Mouse (Mus musculus): ENCODE measurements around the gene Otog. TPM values are rescaled to one million over a fixed set of nuclear protein-coding genes. Genes with fewer than 3 reads are reported as not detected.

Otog gene
- 0.16 and 0.22 TPM in 2 replicates for polyA plus RNA-seq (2016; fragmentation: Nextera tagmentation; extraction: Ambion mirVana)

- no peaks in the 10 kb centered on the region for H3K9me3 ChIP-seq
- ATAC-seq (ENCODE audit: insufficient number of reproducible peaks, insufficient read depth, low FRiP score, low TSS enrichment, low read depth) = no peak
- H3K4me3 ChIP-seq (replicated peaks) = no peak within 1 kb of the TSS
- H3K27ac ChIP-seq = no peak within 1 kb of the TSS
- no peaks in the 10 kb centered on the region for H3K36me3 ChIP-seq
- WGBS = 23% methylated on average over 2 of the region's 2 CpGs
- 0 out of 2 replicates have a peak, but pooled peaks cover 5% of the 10 kb centered on the region for H3K27me3 ChIP-seq
- no peak within 1 kb of the TSS for H3K9ac ChIP-seq (replicated peaks)
- no peak within 1 kb of the TSS for H3K4me2 ChIP-seq
- H3K4me1 ChIP-seq (replicated peaks) = peaks cover 29% of the 10 kb centered on the region
These were observed at the start of gene Otog for GRCm38 (mm10) chr7:46240696-46241095. Otog (plus strand) TSS chr7:46240987.

- Histone ChIP-seq H3K4me2 (no peak overlapping the region), H3K4me1 (replicated peaks) (no peaks in the 10 kb centered on the region), H3K27ac (no peak overlapping the region), H3K4me3 (replicated peaks) (no peak overlapping the region), H3K27me3 (0 out of 2 replicates have a peak, but pooled peaks cover 2% of the 10 kb centered on the region), H3K36me3 (no peaks in the 10 kb centered on the region), H3K9ac (replicated peaks) (no peak overlapping the region), H3K9me3 (no peaks in the 10 kb centered on the region)
- no peak for ATAC-seq (ENCODE audit: insufficient number of reproducible peaks, insufficient read depth, low FRiP score, low TSS enrichment, low read depth)
- 76% methylated on average over 5 of the region's 5 CpGs for WGBS
These were observed 45.4 kb upstream of the Otog start for GRCm38 (mm10) chr7:46195356-46195755.

GRCm38 (mm10) chr7:46200021-46200420 is 40.8 kb upstream of the Otog start:
- H3K27ac ChIP-seq = no peak overlapping the region
- WGBS = 62% methylated on average over 6 of the region's 6 CpGs
- ATAC-seq (ENCODE audit: insufficient number of reproducible peaks, insufficient read depth, low FRiP score, low TSS enrichment, low read depth) = no peak
- H3K9me3 ChIP-seq = no peaks in the 10 kb centered on the region
- H3K4me1 ChIP-seq (replicated peaks) = peaks cover 6% of the 10 kb centered on the region; the same call in 1 of the 2 replicates
- H3K36me3 ChIP-seq = no peaks in the 10 kb centered on the region
- H3K27me3 ChIP-seq = 0 out of 2 replicates have a peak, but pooled peaks cover 5% of the 10 kb centered on the region
- no peak overlapping the region for H3K9ac ChIP-seq (replicated peaks)
- no peak overlapping the region for H3K4me2 ChIP-seq
- no peak overlapping the region for H3K4me3 ChIP-seq (replicated peaks)

- Histone ChIP-seq H3K9ac (replicated peaks) (peak overlapping the region; percentile 8; the same call in 1 of the 2 replicates), H3K4me3 (replicated peaks) (no peak overlapping the region), H3K36me3 (no peaks in the 10 kb centered on the region), H3K4me1 (replicated peaks) (peaks cover 6% of the 10 kb centered on the region; the same call in 1 of the 2 replicates), H3K27me3 (0 out of 2 replicates have a peak, but pooled peaks cover 5% of the 10 kb centered on the region), H3K4me2 (peak overlapping the region; percentile 31), H3K9me3 (no peaks in the 10 kb centered on the region), H3K27ac (no peak overlapping the region)
- WGBS = 12% methylated on average over 14 of the region's 14 CpGs
- no peak for ATAC-seq (ENCODE audit: insufficient number of reproducible peaks, insufficient read depth, low FRiP score, low TSS enrichment, low read depth)
These were observed 39.1 kb upstream of the Otog start for GRCm38 (mm10) chr7:46201649-46202048.

DNA sequence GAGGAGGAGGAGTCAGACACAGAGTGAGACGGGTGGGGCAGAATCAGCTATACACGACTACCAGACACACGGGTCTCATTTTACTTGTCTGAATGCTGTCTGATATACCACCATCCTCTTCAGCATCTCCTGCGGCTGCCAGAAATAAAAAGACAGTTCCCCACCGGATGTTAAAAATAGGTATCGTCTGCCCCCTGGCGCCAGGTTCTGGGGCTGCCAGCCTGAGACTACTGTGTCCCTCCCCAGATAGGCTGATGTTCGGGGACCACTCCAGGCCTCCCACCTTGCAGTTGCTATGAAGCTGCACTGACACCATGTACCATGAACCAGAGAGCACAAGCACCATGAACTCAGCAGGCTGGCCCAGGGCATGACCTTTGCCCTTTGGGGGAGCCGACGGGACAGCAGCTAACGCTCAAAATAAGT is 36.7 kb upstream of the Otog start:
- ATAC-seq (ENCODE audit: insufficient number of reproducible peaks, insufficient read depth, low FRiP score, low TSS enrichment, low read depth) = peak; percentile 58; the same call in 1 of the 2 replicates
- no peak overlapping the region for H3K4me3 ChIP-seq (replicated peaks)
- no peaks in the 10 kb centered on the region for H3K9me3 ChIP-seq
- 0 out of 2 replicates have a peak, but pooled peaks cover 9% of the 10 kb centered on the region for H3K27me3 ChIP-seq
- H3K4me1 ChIP-seq (replicated peaks) = peaks cover 6% of the 10 kb centered on the region; the same call in 1 of the 2 replicates
- no peaks in the 10 kb centered on the region for H3K36me3 ChIP-seq
- H3K27ac ChIP-seq = no peak overlapping the region
- no peak overlapping the region for H3K9ac ChIP-seq (replicated peaks)
- no peak overlapping the region for H3K4me2 ChIP-seq
- WGBS = 48% methylated on average over 11 of the region's 11 CpGs

- 78% methylated on average over 6 of the region's 6 CpGs for WGBS
- no peak overlapping the region for H3K27ac ChIP-seq
- 0 out of 2 replicates have a peak, but pooled peaks cover 9% of the 10 kb centered on the region for H3K27me3 ChIP-seq
- H3K9ac ChIP-seq (replicated peaks) = no peak overlapping the region
- no peak overlapping the region for H3K4me2 ChIP-seq
- H3K36me3 ChIP-seq = no peaks in the 10 kb centered on the region
- H3K9me3 ChIP-seq = no peaks in the 10 kb centered on the region
- peaks cover 6% of the 10 kb centered on the region; the same call in 1 of the 2 replicates for H3K4me1 ChIP-seq (replicated peaks)
- ATAC-seq (ENCODE audit: insufficient number of reproducible peaks, insufficient read depth, low FRiP score, low TSS enrichment, low read depth) = no peak
- no peak overlapping the region for H3K4me3 ChIP-seq (replicated peaks)
These were observed 36.0 kb upstream of the Otog start for GRCm38 (mm10) chr7:46204775-46205174.

DNA sequence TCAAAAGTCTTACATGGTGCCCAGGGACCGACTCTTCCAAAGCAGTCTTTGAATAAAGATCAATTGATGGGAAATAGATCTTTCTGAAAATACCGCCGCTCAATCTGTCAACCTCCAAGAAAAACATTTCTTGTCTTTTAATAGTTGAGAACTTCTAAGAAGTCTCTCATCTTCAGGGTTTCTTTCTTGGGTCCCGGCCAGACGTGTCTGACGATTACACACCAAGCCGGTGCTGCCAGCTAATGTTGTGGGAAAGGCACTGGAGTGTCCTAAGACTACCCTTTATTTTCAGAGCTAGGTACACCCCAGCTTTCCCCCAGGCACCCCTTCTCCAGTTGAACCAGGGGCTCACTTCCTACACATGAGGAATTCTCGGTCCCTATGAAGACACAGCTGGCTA is 32.7 kb upstream of the Otog start:
- Histone ChIP-seq H3K4me3 (replicated peaks) (no peak overlapping the region), H3K27me3 (0 out of 2 replicates have a peak, but pooled peaks cover 4% of the 10 kb centered on the region), H3K36me3 (no peaks in the 10 kb centered on the region), H3K27ac (no peak overlapping the region), H3K9me3 (no peaks in the 10 kb centered on the region), H3K4me2 (no peak overlapping the region), H3K9ac (replicated peaks) (no peak overlapping the region; the same call in 1 of the 2 replicates), H3K4me1 (replicated peaks) (no peaks in the 10 kb centered on the region)
- ATAC-seq (ENCODE audit: insufficient number of reproducible peaks, insufficient read depth, low FRiP score, low TSS enrichment, low read depth) = no peak
- 90% methylated on average over 8 of the region's 8 CpGs for WGBS

- ATAC-seq (ENCODE audit: insufficient number of reproducible peaks, insufficient read depth, low FRiP score, low TSS enrichment, low read depth) = no peak
- WGBS = 79% methylated on average over 6 of the region's 6 CpGs
- no peak overlapping the region for H3K4me2 ChIP-seq
These were observed 30.5 kb upstream of the Otog start for GRCm38 (mm10) chr7:46210276-46210675.

GRCm38 (mm10) chr7:46216481-46216880 is 24.3 kb upstream of the Otog start:
- Histone ChIP-seq H3K9me3 (no peaks in the 10 kb centered on the region), H3K4me3 (replicated peaks) (no peak overlapping the region), H3K9ac (replicated peaks) (no peak overlapping the region), H3K27ac (no peak overlapping the region), H3K4me2 (no peak overlapping the region), H3K27me3 (peaks cover 19% of the 10 kb centered on the region), H3K4me1 (replicated peaks) (no peaks in the 10 kb centered on the region), H3K36me3 (no peaks in the 10 kb centered on the region)
- WGBS = 62% methylated on average over 2 of the region's 2 CpGs
- no peak for ATAC-seq (ENCODE audit: insufficient number of reproducible peaks, insufficient read depth, low FRiP score, low TSS enrichment, low read depth)

More at GRCm38 (mm10) chr7:46210276-46210675, 30.5 kb upstream of the Otog start:
- Histone ChIP-seq H3K36me3 (no peaks in the 10 kb centered on the region), H3K9me3 (no peaks in the 10 kb centered on the region), H3K4me1 (replicated peaks) (no peaks in the 10 kb centered on the region), H3K4me3 (replicated peaks) (no peak overlapping the region), H3K9ac (replicated peaks) (no peak overlapping the region), H3K27me3 (0 out of 2 replicates have a peak, but pooled peaks cover 4% of the 10 kb centered on the region), H3K27ac (no peak overlapping the region)

DNA sequence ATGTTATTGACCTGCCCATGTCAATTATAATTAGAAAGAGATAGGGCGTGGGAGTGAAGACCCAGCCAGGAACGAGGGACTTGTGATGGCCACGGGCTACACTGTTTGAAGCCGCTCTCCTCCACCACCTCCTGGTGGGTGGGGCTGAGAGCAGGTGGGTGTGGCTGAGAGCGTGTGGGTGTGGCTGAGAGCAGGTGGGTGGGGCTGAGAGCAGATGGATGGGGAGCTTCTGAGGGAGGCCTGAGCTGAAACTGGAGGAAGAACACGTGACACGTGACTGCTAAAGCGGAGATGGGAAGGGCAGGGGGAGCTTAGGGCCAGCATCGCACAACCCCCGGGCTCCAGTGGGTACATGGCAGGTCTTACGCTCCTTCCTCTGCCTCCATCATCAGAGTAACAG is 22.4 kb upstream of the Otog start:
- H3K4me3 ChIP-seq (replicated peaks) = no peak overlapping the region
- no peak overlapping the region for H3K9ac ChIP-seq (replicated peaks)
- no peak overlapping the region for H3K27ac ChIP-seq
- H3K27me3 ChIP-seq = peaks cover 19% of the 10 kb centered on the region
- H3K36me3 ChIP-seq = no peaks in the 10 kb centered on the region
- peak; percentile 63; the same call in 1 of the 2 replicates for ATAC-seq (ENCODE audit: insufficient number of reproducible peaks, insufficient read depth, low FRiP score, low TSS enrichment, low read depth)
- no peaks in the 10 kb centered on the region for H3K9me3 ChIP-seq
- 10% methylated on average over 11 of the region's 11 CpGs for WGBS
- H3K4me2 ChIP-seq = no peak overlapping the region
- no peaks in the 10 kb centered on the region for H3K4me1 ChIP-seq (replicated peaks)

- Histone ChIP-seq H3K4me3 (replicated peaks) (no peak overlapping the region), H3K27me3 (peaks cover 19% of the 10 kb centered on the region), H3K4me2 (no peak overlapping the region), H3K4me1 (replicated peaks) (no peaks in the 10 kb centered on the region), H3K9ac (replicated peaks) (no peak overlapping the region), H3K9me3 (no peaks in the 10 kb centered on the region), H3K27ac (no peak overlapping the region), H3K36me3 (no peaks in the 10 kb centered on the region)
- WGBS = 64% methylated on average over 8 of the region's 8 CpGs
- no peak for ATAC-seq (ENCODE audit: insufficient number of reproducible peaks, insufficient read depth, low FRiP score, low TSS enrichment, low read depth)
These were observed 20.1 kb upstream of the Otog start for GRCm38 (mm10) chr7:46220591-46221129.
